Mouse (Mus musculus): Measurements from ENCODE around the gene Rtl10.

Rtl10 gene

GRCm38 (mm10) chr16:18498558-18498990 lies at the start of gene Rtl10, which contains the start of gene Gnb1l:
Rtl10 (plus strand) TSS chr16:18498901.
Gnb1l (plus strand) TSS chr16:18498713.
- DNase-seq, result peak; percentile 97

DNA sequence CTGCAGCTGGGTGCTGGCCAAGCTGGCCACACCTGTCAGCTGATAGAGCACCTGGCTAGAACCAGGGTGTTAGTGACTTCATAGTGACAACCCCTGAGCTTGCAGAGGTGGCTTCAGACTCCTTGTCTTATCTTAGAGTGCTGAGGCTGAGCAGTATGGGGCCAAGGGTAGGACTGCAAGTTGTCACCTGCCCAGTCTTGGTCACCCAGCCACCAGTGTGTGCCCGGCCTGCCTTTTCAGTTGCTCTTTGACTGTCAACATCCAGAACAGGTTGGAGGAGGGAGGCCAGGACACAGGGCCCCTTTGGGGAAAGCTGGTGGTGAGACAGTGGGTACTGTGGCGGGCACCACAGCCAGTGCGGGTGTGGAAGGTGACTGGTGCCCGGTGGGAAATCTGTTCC lies 49.7 kb upstream of the Rtl10 start:
- DNase-seq, result no peak

GRCm38 (mm10) chr16:18451486-18452181 lies 47.1 kb upstream of the Rtl10 start:
- no peak for DNase-seq

DNA sequence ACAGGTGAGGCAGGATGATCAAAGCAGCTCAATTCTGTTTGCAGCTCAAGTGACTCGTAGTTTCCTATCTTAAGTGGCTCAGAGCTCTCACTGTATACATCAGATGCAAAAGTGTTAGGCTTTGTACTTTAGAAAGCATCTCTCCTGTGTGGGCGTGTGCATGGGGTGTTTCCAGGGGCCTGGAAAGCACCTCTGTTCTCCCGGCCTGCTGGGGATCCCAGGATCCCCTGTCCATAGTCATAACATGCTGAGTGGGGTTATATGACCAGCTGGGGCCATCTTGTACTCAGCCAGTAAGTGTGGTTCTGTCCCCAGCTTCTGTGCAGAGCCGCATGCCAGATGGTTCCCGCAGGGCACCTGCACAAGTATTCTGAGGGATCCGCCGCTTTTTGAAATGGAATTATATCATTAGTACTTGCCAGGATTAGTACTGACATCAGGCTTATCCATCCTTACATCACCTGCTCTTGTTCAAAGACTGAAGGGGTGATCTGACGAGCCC lies 46.3 kb upstream of the Rtl10 start:
- DNase-seq, result no peak

DNA sequence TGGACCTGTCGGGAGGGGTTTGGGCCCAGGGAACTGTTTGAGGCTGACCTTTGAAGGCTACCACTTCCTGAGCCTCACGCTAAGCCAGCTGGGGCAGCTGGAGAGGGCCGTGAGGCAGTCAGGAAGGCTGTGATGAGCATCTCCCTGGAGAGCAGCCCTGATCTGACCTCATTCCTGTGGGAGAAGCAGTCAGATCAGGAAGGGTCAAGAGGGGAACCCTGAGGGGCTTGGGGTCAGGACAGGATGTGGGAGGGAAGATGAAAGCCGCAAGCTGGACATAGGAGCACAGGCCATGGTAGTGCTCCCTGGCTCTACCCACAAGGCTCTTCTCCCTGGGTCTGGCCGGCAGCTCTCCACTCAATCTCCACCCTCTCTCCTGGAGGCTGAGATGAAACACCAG lies 44.9 kb upstream of the Rtl10 start:
- no peak for DNase-seq

DNA sequence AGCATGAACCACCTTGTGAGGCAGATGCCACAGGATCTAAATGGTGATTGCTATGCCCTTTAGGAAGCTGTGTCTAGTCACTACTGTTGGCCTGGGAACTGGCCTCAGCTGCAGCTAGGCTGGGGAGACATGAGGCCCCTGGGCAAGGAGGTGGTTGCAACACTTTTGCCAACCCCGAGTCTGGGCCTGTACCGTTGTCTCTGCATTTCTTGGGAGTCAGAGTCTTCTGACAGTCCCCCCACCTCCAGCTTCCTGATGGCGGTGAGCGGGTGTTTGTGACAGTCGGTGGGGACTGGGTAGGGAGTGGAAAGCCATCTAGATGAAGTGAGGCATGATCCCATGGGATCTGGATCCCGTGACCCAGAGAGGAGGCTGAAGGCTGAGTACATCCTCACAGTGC lies 43.3 kb upstream of the Rtl10 start:
- no peak for DNase-seq

DNA sequence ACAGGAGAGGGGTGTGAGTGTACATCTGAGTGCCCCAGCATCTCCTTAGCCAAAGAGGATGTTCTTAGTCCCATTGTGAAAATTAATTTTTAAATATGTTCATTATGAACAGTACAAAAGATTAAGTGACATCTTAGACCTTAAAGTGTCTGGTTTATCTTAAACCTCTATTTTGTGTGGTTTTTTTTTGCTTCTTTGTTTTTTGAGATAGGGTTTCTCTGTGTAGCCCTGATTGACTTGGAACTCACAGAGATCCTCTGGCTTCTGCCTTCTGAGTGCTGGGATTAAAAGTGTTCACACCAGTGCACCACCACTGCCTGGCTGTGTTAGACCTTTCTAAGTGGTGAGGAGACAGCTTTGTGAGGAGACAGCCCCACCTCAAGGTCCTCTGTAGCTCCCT lies 40.0 kb upstream of the Rtl10 start:
- no peak for DNase-seq

- DNase-seq, result peak; percentile 38
These were observed 39.3 kb upstream of the Rtl10 start for GRCm38 (mm10) chr16:18459335-18459954.

GRCm38 (mm10) chr16:18459955-18460370 lies 38.7 kb upstream of the Rtl10 start:
- DNase-seq, result peak; percentile 40

GRCm38 (mm10) chr16:18460826-18461225 lies 37.9 kb upstream of the Rtl10 start:
- DNase-seq, result no peak

DNA sequence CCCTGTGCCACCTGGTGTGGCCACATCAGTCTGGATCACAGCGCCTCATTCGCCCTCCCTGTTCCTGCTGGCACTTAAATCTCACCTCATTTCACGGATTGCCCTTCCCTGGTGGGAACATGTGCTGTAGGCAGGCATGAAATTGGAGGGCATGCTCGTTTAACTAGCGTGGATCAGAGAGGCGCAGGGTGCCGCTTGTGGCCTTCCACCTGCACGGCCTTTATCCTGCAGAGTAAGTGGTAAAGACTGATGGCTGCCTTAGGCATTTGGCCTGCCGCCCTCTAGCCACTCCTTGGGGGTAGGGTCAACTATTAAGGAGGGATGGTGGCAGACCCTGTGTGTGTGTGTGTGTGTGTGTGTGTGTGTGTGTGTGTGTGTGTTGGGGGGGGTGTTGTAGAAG lies 36.7 kb upstream of the Rtl10 start:
- no peak for DNase-seq

GRCm38 (mm10) chr16:18462598-18462997 lies 36.1 kb upstream of the Rtl10 start:
- DNase-seq, result peak; percentile 34

DNA sequence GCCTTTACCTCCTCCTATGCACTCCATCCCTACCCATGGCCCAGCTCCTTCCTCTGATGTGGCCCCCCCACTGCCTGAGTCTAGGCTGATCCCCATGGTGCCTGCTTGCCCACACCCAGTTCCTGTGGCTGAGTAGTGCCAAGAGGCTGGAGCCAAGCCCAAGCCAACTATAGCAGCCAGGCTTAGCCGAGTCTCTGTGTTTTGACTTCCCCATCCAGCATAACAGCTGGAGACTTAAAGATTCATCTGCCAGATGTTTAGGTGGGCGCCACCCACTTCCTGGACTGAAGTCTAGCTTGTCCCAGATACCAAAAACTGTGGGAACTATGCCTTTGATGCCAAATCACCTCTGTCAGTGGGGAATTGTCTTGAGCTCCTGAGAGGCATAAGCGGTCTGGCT lies 34.4 kb upstream of the Rtl10 start:
- DNase-seq, result peak; percentile 49

DNA sequence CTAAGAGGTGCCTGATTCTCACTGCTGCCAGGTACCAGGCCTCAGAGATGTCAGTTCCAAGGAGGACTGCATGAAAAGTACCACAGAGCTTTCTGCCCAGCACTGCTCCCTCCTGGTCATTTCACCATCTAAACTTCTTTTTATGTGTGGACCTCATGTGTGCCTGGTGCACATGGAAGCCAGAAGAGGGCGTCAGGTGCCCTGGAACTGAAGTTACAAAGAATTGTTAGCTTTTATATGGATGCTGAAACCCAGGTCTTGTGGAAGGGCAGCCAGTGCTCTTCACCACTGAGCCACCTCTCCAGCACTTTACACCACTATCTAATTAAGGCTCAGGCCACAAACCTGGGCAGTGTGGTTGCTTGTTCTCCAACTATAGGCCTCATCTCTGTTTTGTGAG lies 27.9 kb upstream of the Rtl10 start:
- no peak for DNase-seq

DNA sequence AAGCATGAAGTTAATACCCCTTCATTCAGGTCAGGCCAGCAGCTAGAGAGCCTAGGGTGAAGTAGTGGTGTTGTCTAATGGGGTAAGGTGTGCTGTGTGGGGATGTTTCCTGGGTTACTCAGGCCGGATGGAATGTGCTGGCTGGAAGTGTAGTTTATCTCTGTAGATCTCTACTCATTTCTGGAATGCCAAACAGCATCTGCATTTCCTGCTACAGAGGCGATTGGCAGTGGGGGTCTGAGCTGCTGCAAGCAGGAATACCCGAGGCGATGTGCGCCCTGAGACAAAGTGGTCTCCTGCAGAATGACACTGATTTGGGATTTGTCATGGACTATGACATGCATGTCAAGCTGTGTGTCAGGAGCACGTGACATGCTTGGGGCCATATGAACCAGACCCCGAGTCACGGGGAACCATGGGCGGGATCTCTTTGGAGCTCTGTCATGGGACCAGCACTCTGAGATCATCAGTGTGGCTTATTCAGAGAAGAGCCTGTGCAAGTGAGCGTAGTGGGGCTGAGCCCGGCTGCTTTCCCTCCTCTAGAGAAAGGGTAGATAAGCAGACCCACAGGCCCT lies 27.2 kb upstream of the Rtl10 start:
- no peak for DNase-seq

DNA sequence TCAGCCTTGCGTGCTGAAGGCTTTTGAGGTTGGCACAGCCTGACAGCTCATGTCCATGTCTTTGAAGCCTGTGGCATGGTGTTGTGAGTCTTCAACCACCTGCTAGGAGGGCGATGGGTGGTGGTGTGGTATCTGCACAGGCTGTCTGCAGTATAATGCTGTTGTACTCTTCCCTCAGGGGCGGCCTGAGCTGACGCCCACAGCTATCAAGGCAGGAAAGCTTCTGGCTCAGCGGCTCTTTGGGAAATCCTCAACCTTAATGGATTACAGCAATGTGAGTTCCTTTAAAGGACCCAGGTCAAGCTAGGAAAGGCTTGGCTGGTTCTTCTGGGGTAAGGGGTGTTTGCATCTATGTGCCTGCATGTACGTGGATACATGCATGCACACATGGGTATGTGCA lies 26.7 kb upstream of the Rtl10 start:
- DNase-seq, result no peak

GRCm38 (mm10) chr16:18472416-18472815 lies 26.3 kb upstream of the Rtl10 start:
- DNase-seq, result no peak

DNA sequence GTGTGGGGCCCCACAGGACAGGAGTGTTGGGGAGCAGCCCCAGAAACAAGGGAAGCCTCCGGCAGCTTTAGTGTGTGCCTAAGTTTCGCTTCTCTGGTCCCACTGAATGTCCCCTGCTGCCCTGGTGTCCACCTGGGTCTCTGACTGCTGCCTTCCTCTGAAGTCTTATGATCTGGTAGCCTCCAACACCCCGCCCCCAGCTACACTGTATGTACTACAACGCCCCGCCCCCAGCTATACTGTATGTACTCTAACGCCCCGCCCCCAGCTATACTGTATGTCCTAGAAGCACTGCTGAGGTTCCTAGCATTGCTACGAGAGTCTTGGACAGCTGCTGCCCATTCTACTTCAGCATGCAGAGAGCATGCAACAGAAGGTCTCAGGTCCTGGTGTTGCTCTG lies 25.7 kb upstream of the Rtl10 start:
- DNase-seq, result no peak

GRCm38 (mm10) chr16:18474021-18474420 lies 24.7 kb upstream of the Rtl10 start:
- no peak for DNase-seq

DNA sequence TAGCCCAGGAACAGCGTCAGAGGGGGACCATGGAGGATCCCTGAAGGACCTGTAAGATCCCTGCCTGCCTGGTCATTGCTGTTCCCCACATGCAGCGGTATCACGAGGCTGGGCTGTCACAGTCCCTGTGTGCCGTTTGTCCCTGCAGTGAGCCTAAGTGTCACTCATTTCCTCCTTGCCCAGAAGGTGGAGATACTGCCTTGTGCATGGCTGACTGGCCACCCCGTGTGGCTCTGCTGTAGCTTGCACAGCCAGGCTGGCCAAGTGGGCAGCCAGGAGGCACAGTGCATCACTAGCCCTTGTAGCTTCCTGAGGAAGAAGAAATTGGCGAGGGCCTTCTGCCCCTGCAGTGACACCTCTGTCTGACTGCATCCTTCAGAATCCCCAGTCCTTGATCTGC lies 20.7 kb upstream of the Rtl10 start:
- DNase-seq, result no peak

DNA sequence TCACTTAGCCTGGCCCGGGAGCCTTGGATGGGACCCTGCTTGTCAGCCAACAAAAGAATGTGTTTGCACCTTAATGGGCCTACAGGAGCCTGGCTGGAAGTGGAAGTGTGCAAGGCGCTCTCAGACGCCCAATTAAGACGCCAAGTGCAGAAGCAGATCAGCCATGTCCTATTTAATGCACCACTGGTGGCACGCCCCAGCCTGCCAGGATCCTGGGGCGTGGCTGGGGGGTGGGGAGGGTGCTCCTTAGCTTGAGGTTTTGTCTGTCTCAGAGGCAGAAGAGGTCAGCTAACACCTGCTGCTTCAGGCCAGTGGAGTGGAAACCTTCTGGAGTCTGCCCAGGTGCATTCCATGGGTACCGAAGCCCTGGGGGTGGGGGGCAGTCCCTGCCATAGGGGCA lies 19.0 kb upstream of the Rtl10 start:
- DNase-seq, result no peak

GRCm38 (mm10) chr16:18480933-18481485 lies 17.7 kb upstream of the Rtl10 start:
- no peak for DNase-seq

DNA sequence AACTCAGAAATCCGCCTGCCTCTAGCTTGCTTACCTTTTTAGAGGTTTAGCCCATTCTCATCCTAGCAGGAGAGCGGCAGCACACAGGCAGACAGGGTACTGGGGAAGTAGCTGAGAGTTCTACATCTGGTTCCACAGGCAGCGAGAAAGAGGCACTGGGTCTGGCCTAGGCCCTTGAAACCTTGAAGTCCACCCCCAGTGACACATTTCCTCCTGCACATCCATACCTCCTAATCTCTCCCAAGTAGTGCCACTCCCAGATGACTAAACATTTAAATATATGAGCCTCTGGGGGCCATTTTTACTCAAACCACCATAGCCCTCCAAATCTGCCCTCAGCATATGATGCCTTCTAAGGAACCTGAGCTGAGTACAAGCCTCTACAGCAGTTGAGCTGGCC lies 16.3 kb upstream of the Rtl10 start:
- no peak for DNase-seq

GRCm38 (mm10) chr16:18483839-18484238 lies 14.9 kb upstream of the Rtl10 start:
- DNase-seq, result no peak

Data from lung, postnatal 14 days (tissue).